Mouse (Mus musculus) midbrain, postnatal 0 days (tissue): ENCODE results near the gene Tex14. TPM values are rescaled to one million over a fixed set of nuclear protein-coding genes. Genes with fewer than 3 reads are reported as not detected.
A peak's percentile ranks its signal among the peaks of the same experiment; 100 is the strongest.

Experiments
- ATAC-seq: fragments of 200-750 bp; cut with Nextera tagmentation; 2 replicates; pipeline ENCODE4 v1.8.0; 2017; ENCODE audit warnings: moderate number of reproducible peaks, mild to moderate bottlenecking, moderate TSS enrichment, moderate library complexity; ENCODE audit not compliant: low FRiP score
- DNase-seq: peaks from one replicate; pipeline ENCODE4 v3.0.0-alpha.2; 2015; ENCODE audit warnings: low spot score
- H3K27ac ChIP-seq: fragments of 300-500 bp; sonication (generic); 2 replicates; pipeline ENCODE4 v1.5.1; 2014; ENCODE audit warnings: low read depth, mild to moderate bottlenecking, low read length, mixed read lengths
- H3K27me3 ChIP-seq: fragments of 300-500 bp; sonication (generic); 2 replicates; pipeline ENCODE4 v1.6.1; 2014; ENCODE audit warnings: low read length, control low read depth, mixed read lengths; ENCODE audit not compliant: insufficient read depth
- H3K36me3 ChIP-seq: fragments of 300-500 bp; sonication (generic); 2 replicates; pipeline ENCODE4 v1.6.1; 2014; ENCODE audit warnings: low read length, control low read depth, mixed read lengths; ENCODE audit not compliant: insufficient read depth
- H3K4me1 ChIP-seq: fragments of 300-500 bp; sonication (generic); 2 replicates; pipeline ENCODE4 v1.6.1; 2014; ENCODE audit warnings: mild to moderate bottlenecking, control low read depth, antibody characterized with exemption, low read length, mixed read lengths; ENCODE audit not compliant: insufficient read depth
- H3K4me2 ChIP-seq: fragments of 300-500 bp; sonication (generic); 2 replicates; pipeline ENCODE4 v1.6.1; 2014; ENCODE audit warnings: low read depth, mild to moderate bottlenecking, low read length, mixed read lengths; ENCODE audit not compliant: poor library complexity, severe bottlenecking
- H3K4me3 ChIP-seq: fragments of 300-500 bp; sonication (generic); 2 replicates; pipeline ENCODE4 v1.5.1; 2014; ENCODE audit warnings: low read depth, mild to moderate bottlenecking, low read length, moderate library complexity
- H3K9ac ChIP-seq: fragments of 300-500 bp; sonication (generic); replicated peaks from 2 replicates; pipeline ENCODE4 v1.6.1; 2014; ENCODE audit warnings: mild to moderate bottlenecking, low read length, moderate library complexity, mixed read lengths; ENCODE audit not compliant: poor library complexity, severe bottlenecking
- H3K9me3 ChIP-seq: fragments of 300-500 bp; sonication (generic); 2 replicates; pipeline ENCODE4 v1.6.1; 2016; ENCODE audit warnings: low read length, control low read depth
- CTCF ChIP-seq: IDR thresholded peaks from 2 replicates; pipeline ENCODE4 v1.5.1; 2016; ENCODE audit warnings: antibody characterized with exemption, mild to moderate bottlenecking
- WGBS: fragments of 180-500 bp; shearing (Covaris S2); extraction: QIAGEN DNeasy Blood & Tissue Kit; methylation state at CpG from one replicate; pipeline ENCODE4 v1.1.7; 2014; 5-methylcytosine and 5-hydroxymethylcytosine counted together
- polyA plus RNA-seq: library from polyadenylated mRNA; unstranded; fragments of >200 nt; fragmentation: Nextera tagmentation; extraction: Ambion mirVana; gene quantifications from 2 replicates; pipeline ENCODE4 v1.2.1, GENCODE M21; 2015
- total RNA-seq: library from RNA; depleted of rRNA; stranded (reverse); fragments of >200 nt; gene quantifications from 2 replicates; pipeline ENCODE4 v1.2.3, GENCODE M21; 2014; rRNA removed

The Tex14 gene
- 0.66 and 4.0 TPM in 2 replicates for total RNA-seq
- 0.31 and 0.35 TPM in 2 replicates for polyA plus RNA-seq

DNA sequence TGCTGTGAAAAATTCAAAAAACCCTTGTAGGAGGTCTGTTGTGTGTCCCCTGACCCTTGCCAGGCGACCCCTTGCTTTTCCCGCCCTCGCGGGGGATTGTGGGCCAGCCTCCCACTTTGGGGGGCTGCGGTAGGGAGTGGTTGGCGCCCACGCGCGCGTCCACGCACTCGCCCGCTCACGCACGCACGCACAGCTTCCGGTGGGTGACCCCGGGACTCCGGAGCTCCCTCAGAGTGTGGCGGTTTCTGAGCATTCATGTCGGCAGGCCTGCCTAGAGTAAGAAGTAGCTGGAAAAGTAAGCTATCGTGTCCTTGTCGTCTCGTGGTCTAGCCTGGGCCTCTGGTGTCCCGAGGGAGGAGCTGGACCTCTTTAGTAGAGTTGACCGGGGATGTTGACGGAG, at the start of gene Tex14, which contains the start of gene Rad51c:
Gene Tex14 (plus strand): TSS at position 190 of the 400 bp plus-strand sequence.
Gene Rad51c (minus strand): TSS at position 79 of the 400 bp plus-strand sequence.
- WGBS: 73% methylated on average over 27 of the region's 27 CpGs
- DNase-seq: no peak
- ATAC-seq: peak; percentile 53; the same call in 1 of the 2 replicates

DNA sequence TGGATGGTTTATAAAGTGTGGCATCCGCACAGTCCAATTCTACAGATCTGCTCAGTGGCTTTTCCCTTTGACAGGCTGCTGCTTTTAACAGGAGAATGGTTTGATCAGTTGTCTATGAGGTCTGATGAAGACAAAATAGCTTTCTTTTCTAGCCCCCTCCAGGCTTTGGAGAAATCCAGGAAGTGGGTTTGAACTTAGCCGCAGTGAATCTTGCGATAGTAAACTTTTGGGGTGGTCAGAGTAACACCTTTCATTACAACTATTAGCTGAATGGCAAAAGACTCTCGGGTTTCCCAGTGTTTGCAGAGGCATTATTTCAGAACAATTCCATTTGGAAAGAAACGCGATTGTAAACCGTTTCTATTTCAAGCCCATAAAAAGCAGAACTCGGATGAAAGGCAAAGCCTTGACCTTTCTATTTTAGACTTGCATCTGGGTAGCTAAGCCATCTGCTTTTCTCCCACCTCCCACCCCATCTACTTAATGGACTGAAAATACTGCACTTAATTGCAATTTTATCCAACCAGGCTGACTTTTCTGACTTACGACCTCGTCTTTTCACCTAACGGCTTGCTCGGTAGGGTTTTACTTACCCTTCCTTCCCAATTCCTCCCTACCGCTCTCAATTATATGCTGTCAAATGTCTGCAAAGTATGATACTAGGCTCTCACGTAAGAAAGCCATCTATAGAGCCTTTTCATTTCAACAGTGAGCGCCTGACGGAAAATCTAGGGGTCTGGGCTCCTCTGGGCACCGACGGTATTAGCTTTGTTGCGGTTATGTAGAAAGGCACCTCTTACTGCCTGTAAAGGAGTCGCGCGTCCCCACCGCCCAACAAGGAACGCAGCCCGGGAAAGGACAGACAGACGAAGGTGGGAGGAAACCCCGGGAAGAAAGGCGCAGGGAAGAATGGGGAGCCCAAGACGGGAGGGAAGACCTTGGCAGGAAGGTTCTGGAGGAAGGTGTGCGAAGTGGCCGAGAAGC, 47.3 kb upstream of the Tex14 start:
- Histone ChIP-seq H3K9me3 (no peaks in the 10 kb centered on the region), H3K27me3 (no peaks in the 10 kb centered on the region), H3K4me1 (no peaks in the 10 kb centered on the region), H3K36me3 (no peaks in the 10 kb centered on the region), H3K27ac (peak overlapping the region; percentile 84), H3K9ac (peak overlapping the region; percentile 88), H3K4me2 (peak overlapping the region; percentile 56), H3K4me3 (peak overlapping the region; percentile 98)
- peak; percentile 27 for DNase-seq
- TF ChIP-seq CTCF: no peak
- no peak for ATAC-seq
- WGBS: 2% methylated on average over 31 of the region's 31 CpGs

More for the DNA sequence above, at the start of gene Tex14, which contains the start of gene Rad51c:
- no peak for TF ChIP-seq CTCF
- Histone ChIP-seq H3K4me3 (peak within 1 kb of the TSS; percentile 58), H3K27me3 (no peaks in the 10 kb centered on the region), H3K9me3 (no peaks in the 10 kb centered on the region), H3K36me3 (no peaks in the 10 kb centered on the region), H3K9ac (peak within 1 kb of the TSS; percentile 70), H3K4me2 (peak within 1 kb of the TSS; percentile 54), H3K4me1 (peaks cover 3% of the 10 kb centered on the region; the same call in 1 of the 2 replicates), H3K27ac (peak within 1 kb of the TSS; percentile 91)

DNA sequence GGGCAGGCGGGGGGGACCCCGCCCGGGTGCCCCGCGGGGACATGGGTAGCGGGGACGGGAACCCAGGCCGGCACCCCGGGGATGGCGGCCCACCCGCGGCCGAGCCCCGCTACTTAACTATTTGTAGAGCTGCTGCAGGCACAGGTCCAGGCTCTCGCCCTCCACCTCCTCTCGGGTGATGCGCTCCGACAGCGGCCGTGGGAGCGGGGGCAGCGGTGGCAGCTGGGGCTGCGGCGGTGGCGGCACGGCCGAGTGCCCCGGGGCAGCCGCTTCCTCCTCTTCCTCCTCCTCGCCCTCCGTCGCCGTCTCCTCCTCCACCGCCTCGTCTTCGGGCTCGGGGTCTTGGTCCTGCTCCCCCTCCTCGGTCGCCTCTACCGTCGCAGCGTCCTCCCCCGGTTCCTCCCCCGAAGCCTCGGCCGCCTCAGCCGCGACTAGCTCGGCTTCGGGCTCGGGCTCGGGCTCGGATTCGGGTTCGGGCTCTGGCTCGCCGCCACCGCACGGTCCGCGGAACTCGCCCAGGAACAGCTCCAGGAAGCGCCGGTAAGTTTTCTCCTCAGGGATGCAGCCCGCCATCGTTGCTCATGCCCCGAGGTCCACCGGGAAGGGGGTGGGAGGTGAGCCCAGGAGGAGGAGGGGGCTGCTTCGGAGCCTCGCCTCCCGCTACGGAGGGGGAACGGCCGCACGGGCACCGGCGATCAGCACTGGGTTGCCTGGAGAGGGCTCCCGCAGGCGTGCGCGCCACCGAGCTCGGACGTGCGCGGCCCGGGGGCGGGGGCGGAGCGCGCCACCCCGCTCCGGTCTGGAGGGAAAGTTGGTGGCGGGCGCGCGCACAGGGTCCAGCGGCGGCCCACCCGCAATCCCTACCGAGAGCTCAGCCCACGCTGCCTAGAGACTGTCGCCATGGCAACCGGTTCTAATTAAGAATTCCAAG, 46.3 kb upstream of the Tex14 start, which contains the start of gene Ppm1e:
Gene Ppm1e (minus strand): TSS at position 693 of the 931 bp plus-strand sequence.
- no peaks in the 10 kb centered on the region for H3K27me3 ChIP-seq
- peak within 1 kb of the TSS; percentile 84 for H3K27ac ChIP-seq
- WGBS: under 1% methylated on average over 83 of the region's 104 CpGs
- H3K9ac ChIP-seq: peak within 1 kb of the TSS; percentile 88
- H3K4me1 ChIP-seq: no peaks in the 10 kb centered on the region
- H3K4me3 ChIP-seq: peak within 1 kb of the TSS; percentile 98
- DNase-seq (peak; percentile 95), ATAC-seq (peak; percentile 95)
- TF ChIP-seq CTCF: no peak
- no peaks in the 10 kb centered on the region for H3K9me3 ChIP-seq
- H3K36me3 ChIP-seq: no peaks in the 10 kb centered on the region
- peak within 1 kb of the TSS; percentile 56 for H3K4me2 ChIP-seq

DNA sequence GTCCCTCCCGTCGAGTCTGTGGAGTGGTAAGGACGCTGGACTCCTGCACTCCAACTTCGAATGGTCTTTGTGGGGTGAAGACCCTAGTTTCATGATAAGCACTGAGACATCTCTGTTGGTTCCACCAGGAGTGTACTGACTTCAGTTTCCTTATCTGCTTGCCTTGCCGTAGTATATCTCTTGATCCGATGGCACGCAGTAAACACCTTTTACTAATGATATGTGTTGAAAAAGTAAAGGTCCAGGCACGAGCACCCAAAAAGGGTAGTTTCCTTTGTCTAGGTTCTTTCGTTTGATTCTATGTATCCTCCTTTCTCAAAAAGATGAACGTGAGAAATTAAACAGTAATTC, 45.6 kb upstream of the Tex14 start:
- no peaks in the 10 kb centered on the region for H3K36me3 ChIP-seq
- no peaks in the 10 kb centered on the region for H3K9me3 ChIP-seq
- peak overlapping the region; percentile 56 for H3K4me2 ChIP-seq
- H3K27me3 ChIP-seq: no peaks in the 10 kb centered on the region
- H3K4me1 ChIP-seq: no peaks in the 10 kb centered on the region
- H3K27ac ChIP-seq: peak overlapping the region; percentile 84
- no peak for DNase-seq
- TF ChIP-seq CTCF: no peak
- ATAC-seq: no peak
- no peak overlapping the region for H3K9ac ChIP-seq
- H3K4me3 ChIP-seq: peak overlapping the region; percentile 98
- WGBS: 9% methylated on average over 10 of the region's 10 CpGs

DNA sequence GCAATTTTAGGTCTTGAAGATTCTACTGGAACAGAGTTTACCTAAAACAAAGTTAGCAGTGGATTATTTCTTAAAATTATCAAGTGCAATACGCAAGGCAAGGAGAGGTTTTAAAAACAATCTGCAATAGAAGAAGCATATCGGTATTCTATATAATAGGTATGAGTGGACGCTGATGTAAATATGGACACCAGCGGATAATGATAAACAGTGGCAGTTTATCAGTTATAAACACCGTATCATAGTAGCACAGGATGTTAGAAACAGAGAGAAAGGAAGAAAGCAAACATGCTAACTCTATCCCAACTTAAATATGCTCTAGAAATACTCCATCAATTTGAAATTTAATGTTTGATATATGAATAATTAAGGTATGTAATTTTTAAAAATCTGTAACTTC, 39.7 kb upstream of the Tex14 start:
- H3K4me3 ChIP-seq: no peak overlapping the region
- H3K4me2 ChIP-seq: no peak overlapping the region
- no peak for TF ChIP-seq CTCF
- DNase-seq (no peak), ATAC-seq (no peak)
- H3K27me3 ChIP-seq: no peaks in the 10 kb centered on the region
- no peak overlapping the region for H3K9ac ChIP-seq
- no peaks in the 10 kb centered on the region for H3K9me3 ChIP-seq
- WGBS: 94% methylated on average over 5 of the region's 5 CpGs
- H3K4me1 ChIP-seq: no peaks in the 10 kb centered on the region
- no peaks in the 10 kb centered on the region for H3K36me3 ChIP-seq
- no peak overlapping the region for H3K27ac ChIP-seq
